Mouse (Mus musculus): ENCODE data around the gene Lmcd1. TPM values are rescaled to one million over a fixed set of nuclear protein-coding genes. Genes with fewer than 3 reads are reported as not detected.

Gene Lmcd1
- total RNA-seq, 2 experiments from 2014 or later: 5.2 to 8.4 TPM

- DNase-seq: no peak
Observed at GRCm38 (mm10) chr6:112284087-112284486, 10.5 kb downstream of the Lmcd1 start.

- peak; percentile 31 to 50 for DNase-seq
Observed at GRCm38 (mm10) chr6:112287671-112288070, 14.1 kb downstream of the Lmcd1 start.

DNA sequence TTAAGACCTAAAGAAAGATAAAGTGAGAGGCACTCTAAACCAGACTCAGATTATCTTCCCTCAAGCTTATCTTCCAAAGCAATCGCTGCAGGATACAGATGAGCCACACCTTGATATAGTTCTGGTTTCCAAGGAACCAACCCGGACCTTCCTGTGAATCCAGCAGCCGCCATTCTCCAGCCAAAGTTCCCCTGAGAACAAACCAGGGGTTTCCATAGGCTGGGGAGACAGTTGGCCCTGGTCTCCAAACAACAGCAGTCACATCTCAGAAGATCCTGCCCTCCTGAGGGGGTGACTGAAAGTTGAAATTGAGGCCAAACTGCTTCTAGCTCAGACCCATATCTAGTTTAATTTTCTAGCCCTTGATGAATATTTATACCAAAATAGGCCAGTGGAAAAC lies 14.7 kb downstream of the Lmcd1 start:
- DNase-seq: no peak

DNA sequence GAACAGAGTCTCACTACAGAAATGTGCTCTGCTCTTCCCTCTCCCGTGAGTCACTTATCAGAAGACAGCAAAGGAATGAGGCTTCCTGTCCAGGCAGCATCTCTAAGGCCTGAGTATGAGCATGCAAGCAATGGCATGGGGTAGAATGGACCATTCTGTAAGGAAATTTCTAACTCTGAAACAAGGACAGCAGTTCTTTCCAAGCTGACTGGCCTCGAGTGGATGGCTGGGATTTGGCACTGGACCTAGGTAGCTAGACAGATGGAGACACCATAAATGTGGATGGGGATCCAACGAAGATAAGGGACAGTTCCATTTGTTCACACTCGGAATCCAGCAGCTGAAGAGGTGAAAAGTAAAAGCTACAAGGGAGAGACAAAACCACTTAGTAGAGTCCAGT lies 17.6 kb downstream of the Lmcd1 start:
- no peak for DNase-seq

DNA sequence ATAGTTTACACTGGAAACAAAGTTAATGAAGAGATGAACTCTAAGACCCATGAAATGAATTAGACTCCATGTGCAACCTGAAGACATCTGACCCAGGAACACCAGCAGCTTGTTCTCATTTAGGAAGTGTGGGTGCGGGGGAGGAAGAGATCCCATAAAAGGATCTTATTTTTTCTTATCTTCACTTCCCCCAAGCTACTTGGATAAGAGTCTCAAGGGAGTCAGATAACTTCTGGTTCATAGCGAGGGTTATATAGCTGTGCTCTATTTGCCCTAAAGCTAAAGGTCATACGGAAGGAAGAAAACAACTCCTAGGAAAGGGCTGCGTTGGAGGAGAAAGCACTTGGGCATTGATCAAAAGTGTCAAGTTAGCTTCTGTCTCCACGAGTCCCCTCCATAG lies 19.8 kb downstream of the Lmcd1 start:
- no peak for DNase-seq

- peak; percentile 32 to 41 for DNase-seq
Observed at GRCm38 (mm10) chr6:112295269-112295668, 21.7 kb downstream of the Lmcd1 start.

DNA sequence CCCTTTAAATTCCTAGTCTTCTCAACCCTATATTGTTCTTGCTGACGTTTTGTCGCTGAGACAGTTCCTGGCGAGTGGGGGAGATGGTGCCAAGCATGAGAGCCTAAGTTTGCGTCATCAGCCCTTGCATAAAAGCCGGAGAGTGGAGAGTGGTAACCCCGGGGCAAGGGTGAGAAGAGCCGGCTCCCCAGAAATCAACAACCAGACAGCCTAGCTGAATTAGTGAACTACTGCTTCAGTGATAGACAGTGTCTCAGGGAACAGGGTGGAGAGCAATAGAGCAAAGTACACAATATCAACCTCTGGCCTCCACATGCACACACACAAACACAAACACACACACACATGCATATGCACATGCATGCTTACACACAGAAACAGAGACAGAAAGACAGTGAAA lies 26.6 kb downstream of the Lmcd1 start:
- no peak for DNase-seq

GRCm38 (mm10) chr6:112300633-112301032 lies 27.1 kb downstream of the Lmcd1 start:
- DNase-seq: no peak

- no peak for DNase-seq
Observed at GRCm38 (mm10) chr6:112302248-112302647, 28.7 kb downstream of the Lmcd1 start.

DNA sequence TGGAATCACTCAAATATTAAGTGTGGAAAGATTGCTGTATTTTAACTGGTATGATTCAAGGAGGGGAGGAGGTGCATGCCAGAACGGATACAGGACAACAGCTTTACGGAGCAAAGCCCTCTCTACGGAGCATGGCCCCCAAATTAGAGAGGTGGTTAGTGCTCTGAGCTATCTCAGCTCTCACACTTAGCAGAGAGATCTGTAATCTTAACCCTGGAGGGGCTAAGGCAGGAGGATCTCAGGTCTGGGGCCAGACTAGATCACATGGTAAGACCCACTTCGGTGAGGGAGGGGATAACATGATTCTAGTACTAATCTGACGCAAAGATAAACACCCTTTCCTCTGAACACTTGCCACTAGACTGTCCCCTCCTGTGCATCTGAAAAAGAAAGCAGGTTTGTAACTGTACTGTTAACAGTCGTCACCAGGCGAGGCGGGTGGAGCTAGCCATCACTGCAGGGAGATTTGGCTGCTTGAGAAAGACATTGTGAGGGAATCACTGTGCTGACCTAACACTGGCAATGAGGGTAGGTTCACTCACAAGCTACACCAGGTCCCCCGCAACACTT lies 29.3 kb downstream of the Lmcd1 start:
- DNase-seq: no peak

DNA sequence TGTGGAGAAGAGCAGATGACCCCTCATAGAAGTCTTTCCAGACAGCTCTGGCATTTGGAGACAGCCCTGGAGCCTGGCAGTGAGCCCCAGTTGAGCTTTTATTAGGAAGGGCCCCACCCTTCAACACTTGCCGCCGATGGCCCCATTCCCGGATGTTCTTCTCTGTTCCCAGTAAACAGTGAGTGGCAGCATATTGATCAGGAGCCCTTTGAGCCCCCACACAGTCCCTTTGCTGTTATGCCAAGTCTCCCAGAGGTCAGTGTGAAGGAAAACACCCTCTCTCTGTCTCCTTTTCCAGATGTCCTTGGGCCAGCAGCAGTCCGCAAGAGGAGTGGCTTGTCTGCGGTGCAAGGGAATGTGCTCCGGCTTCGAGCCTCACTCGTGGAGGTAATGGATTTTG lies 31.2 kb downstream of the Lmcd1 start:
- DNase-seq: peak; percentile 48 to 61

DNA sequence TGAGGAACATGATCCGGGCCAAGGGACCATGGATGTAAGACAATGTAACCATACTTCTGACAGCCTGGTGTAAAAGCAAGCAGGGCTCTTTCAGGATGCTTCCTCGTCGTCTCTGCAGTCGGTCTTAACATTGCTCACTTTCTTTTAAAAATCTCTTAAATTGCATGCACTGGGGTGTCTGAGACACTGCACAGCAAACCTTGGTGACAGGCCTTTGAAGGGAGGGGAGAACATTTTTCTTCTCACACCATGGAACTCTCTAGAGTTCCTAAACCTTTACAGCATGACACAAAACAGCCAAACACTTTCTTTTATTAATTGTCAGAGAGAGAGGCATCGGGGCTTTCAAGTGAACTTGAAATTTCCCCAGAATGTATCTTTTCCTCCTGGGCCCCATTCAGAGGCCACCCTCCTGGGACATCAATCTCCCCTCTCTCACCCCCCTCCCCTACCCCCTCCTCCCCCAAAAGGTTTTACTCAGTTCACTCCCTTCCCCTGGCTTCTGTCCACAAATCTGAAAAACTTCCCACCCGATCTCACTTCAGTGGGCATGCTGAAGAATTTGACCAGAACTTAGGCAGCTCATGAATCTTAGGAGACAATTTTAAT lies 35.9 kb downstream of the Lmcd1 start:
- DNase-seq: no peak

GRCm38 (mm10) chr6:112311385-112311784 lies 37.8 kb downstream of the Lmcd1 start:
- no peak for DNase-seq

DNA sequence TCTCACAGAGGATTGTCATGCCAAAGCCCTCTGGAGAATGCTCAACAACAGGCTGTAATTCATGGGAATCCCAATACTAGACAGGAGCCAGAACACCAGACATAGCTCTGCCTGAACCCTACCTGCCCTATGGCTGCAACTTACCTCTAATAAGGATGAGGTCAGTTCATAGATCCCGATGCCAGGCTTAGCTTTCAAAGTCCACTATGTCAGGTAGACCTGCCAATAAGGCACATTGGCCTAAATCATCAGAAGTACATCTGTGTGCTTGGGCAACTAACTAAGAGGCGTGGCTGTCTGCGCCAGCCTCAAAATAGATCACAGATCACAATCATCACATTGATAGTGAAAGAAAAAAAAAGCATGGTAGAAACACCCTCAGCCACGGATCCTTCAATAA lies 45.9 kb downstream of the Lmcd1 start:
- no peak for DNase-seq

- no peak for DNase-seq
Observed at GRCm38 (mm10) chr6:112320679-112321078, 47.1 kb downstream of the Lmcd1 start.

- no peak for DNase-seq
Observed at GRCm38 (mm10) chr6:112322916-112323315, 49.4 kb downstream of the Lmcd1 start.

DNA sequence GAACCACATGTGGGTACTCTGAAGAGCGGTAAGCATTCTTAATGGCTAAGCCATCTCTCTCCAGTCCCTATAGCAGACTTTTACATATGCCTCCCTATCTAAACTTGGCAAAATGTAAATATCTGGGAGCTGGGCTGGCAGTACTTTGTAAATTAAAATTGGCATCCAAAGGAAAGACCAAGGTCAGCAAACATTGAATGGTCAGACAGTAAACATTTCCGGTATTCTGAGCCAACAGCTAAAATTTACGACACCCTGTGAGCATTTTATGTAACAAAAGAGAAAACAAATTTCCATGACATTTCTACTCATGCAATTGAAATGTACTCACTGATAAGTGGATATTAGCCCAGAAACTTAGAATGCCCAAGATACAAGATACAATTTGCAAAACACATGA lies 51.7 kb downstream of the Lmcd1 start:
- peak in 1 of 2 experiments; percentile 30 for DNase-seq

- peak in 1 of 2 experiments; percentile 32 for DNase-seq
Observed at GRCm38 (mm10) chr6:112327793-112328192, 54.2 kb downstream of the Lmcd1 start.

DNA sequence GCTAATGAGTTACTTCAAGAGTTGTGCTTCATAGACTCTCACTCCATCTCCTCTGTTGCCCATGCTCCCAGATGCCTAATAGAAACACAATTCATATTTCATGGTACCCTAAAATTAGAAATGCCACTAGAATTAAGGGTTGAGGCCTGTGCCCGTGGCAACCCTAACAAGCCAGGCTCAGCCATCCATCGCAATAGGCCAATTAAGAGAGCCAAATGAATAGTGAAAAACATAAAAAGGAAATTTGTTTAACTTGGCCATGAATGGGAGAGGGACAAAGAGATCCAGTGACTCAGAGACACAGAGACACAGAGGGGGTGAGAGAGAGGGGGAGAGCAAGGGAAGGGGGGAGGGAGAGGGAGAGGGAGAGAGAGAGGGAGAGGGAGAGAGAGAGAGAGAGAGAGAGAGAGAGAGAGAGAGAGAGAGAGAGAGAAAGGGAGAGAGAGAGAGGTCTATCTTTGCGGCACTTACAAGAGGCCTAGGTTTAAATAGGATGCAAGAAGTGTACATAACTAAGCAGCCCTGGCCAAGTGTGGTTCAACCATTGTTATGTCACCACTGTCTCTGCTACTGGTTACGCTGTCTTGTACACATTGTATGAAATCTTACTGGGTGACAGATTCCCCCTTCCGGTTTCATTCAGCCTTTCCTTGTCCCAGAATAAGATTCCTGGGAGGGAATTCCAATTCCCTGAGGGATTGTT lies 57.1 kb downstream of the Lmcd1 start:
- no peak for DNase-seq

DNA sequence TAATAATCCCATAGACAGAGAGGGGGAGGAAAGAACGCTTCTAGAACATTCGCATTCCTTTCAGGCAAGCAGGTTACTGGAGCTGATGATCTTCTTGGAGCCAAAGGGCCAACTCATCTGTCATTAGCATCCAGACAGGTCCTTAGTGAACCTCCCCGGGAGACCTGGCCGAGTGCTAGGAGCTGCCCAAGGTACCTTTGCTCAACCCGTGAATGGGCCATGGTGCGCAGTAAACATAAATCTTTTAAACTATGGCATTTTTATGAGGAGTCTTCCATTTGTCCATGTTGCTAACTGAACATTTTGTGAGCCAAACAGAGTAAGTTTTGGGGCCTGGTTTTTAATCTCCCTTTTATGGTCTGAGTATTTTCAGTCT lies 57.7 kb downstream of the Lmcd1 start:
- no peak for DNase-seq

DNA sequence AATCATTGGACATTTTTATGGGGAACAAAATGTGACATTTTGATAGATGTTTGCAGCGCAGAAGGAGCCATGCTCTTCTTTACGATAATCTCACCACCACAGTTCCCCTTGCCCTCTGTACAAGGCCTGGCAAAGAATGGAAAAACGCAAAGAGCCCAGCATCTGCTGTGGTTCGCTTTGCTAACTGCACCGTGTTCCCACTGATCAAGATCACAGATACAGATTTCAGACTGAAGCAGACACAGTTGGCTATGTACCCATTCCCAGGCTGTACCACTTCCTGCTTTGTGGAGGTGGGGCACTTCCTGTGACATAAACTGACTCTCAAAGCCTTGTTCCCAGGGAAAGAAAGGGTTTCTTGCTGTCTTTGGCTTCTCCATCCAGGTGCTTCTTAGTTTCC lies 60.4 kb downstream of the Lmcd1 start:
- DNase-seq: no peak

DNA sequence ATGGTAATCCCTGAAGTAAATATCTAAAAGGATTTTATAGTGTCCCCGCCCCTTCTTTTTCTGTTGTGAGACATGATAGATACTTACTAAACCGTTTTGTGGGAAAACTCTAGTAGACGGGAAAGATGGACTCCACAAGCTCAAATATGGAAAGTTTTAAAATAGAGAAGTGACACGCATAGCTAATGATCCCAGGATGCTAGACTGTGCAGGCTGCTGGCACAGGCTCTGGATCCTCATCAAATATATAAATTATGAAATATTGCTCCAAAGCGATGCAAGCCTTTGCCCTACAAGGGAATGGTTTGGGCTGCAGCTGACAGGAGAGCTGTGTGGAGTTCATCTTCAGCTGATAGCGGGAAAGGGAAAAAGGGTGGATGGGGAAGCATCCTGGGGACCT lies 64.1 kb downstream of the Lmcd1 start:
- DNase-seq: no peak

DNA sequence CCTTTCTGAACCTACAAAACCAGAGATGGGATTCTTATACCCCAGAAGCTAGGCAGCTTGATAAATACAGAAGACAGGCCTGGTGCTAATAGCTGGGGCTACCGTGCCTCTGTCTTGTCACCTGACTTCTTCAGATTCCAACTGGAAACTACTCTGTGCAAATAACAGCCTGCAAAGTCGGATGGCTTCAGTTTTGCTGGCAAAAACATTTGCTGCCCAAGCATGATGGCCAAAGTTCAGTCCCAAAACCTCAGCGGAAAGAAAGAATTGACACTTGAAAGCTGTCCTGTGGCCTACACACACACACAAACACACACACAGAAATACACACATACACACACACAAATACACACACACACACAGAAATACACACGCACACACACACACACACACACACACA lies 65.5 kb downstream of the Lmcd1 start:
- DNase-seq: no peak

- no peak for DNase-seq
Observed at GRCm38 (mm10) chr6:112350452-112350851, 76.9 kb downstream of the Lmcd1 start.
